Mouse (Mus musculus): Measurements from ENCODE around the gene Dennd4b. TPM values are rescaled to one million over a fixed set of nuclear protein-coding genes. Genes with fewer than 3 reads are reported as not detected.
A peak's percentile ranks its signal among the peaks of the same experiment; 100 is the strongest.
"Not testable (repeated sequence)": the region's sequence is repeated elsewhere in the genome, so short reads cannot be mapped to it uniquely, and the experiment has no call there.

Gene Dennd4b
- total and polyA plus RNA-seq, 3 experiments, result 35.7 to 45.6 (median 36.5) TPM

DNA sequence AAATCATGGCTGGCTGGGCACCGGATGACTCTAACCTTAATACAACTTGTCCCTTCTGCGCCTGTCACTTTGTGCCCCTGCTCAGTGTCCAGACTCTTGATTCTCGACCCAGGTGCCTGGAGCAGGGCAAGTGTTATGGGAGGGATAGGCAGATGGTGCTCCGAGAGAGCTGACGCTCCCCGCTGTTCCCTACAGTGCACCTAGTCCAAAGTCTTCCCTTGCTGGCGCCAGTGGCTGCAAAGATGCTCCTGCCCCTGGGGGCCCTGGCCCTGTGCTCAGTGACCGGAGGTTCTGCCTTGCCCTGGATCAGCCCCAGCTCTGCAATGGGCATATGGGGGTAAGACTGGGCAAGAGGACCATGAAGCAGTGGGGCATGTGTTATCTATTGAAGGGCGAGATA is 12.8 kb downstream of the Dennd4b start:
- Histone ChIP-seq H3K27me3 (ENCODE audit: control insufficient read depth, insufficient read depth, low read length) (no peaks in the 10 kb centered on the region), H3K4me3 (no peak overlapping the region), H3K36me3 (ENCODE audit: control insufficient read depth, insufficient read depth, low read length) (no peaks in the 10 kb centered on the region), H3K27ac (no peak overlapping the region), H3K79me2 (replicated peaks; ENCODE audit: control insufficient read depth, insufficient read depth, low read length) (no peaks in the 10 kb centered on the region), H3K4me1 (ENCODE audit: control insufficient read depth, insufficient read depth, low read length) (no peaks in the 10 kb centered on the region), H3K9ac (ENCODE audit: low read depth, low read length) (no peak overlapping the region)
- 89% methylated on average over 9 of the region's 9 CpGs for WGBS
- no peak for TF ChIP-seq POLR2A (IDR thresholded peaks at IDR 0.05; ENCODE audit: insufficient read depth, low read depth, low read length)
- no peak for TF ChIP-seq EP300 (IDR thresholded peaks at IDR 0.05; ENCODE audit: insufficient read depth, low read depth, low read length)
- TF ChIP-seq CTCF (IDR thresholded peaks at IDR 0.05), result no peak
- intact Hi-C loops (cut with DNase I), result no loop called here
- no peak for DNase-seq

DNA sequence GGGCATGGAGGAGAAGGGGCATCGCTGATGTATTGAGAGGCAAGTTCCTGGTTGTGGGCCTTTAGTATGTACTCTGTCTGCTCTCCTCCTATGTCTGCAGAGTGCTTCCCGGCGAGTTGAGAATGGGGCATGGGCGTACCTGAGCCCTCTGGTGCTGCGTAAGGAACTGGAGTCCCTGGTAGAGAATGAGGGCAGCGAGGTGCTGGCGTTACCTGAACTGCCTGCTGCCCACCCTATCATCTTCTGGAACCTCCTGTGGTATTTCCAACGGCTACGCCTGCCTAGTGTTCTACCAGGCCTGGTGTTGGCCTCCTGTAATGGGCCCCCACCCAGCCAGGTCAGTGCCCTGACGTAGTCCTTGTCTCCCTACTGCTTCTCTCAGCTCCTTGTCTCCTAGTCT is 13.2 kb downstream of the Dennd4b start:
- WGBS, result 93% methylated on average over 10 of the region's 10 CpGs

GRCm38 (mm10) chr3:90279216-90279615 is 14.2 kb downstream of the Dennd4b start:
- TF ChIP-seq CTCF (IDR thresholded peaks at IDR 0.05) (no peak), EP300 (IDR thresholded peaks at IDR 0.05; ENCODE audit: insufficient read depth, low read depth, low read length) (no peak), POLR2A (IDR thresholded peaks at IDR 0.05; ENCODE audit: insufficient read depth, low read depth, low read length) (no peak)
- H3K4me3 ChIP-seq, result no peak overlapping the region
- H3K9ac ChIP-seq (ENCODE audit: low read depth, low read length), result no peak overlapping the region
- DNase-seq, result no peak
- H3K36me3 ChIP-seq (ENCODE audit: control insufficient read depth, insufficient read depth, low read length), result no peaks in the 10 kb centered on the region
- intact Hi-C loops (cut with DNase I), result no loop called here
- H3K27me3 ChIP-seq (ENCODE audit: control insufficient read depth, insufficient read depth, low read length), result no peaks in the 10 kb centered on the region
- WGBS, result 93% methylated on average over 9 of the region's 9 CpGs
- H3K79me2 ChIP-seq (replicated peaks; ENCODE audit: control insufficient read depth, insufficient read depth, low read length), result no peaks in the 10 kb centered on the region
- no peaks in the 10 kb centered on the region for H3K4me1 ChIP-seq (ENCODE audit: control insufficient read depth, insufficient read depth, low read length)
- no peak overlapping the region for H3K27ac ChIP-seq

More for the DNA sequence above, 13.2 kb downstream of the Dennd4b start:
- H3K27ac ChIP-seq, result no peak overlapping the region
- H3K9ac ChIP-seq (ENCODE audit: low read depth, low read length), result no peak overlapping the region
- H3K36me3 ChIP-seq (ENCODE audit: control insufficient read depth, insufficient read depth, low read length), result no peaks in the 10 kb centered on the region
- no peak for TF ChIP-seq POLR2A (IDR thresholded peaks at IDR 0.05; ENCODE audit: insufficient read depth, low read depth, low read length)
- no peak for TF ChIP-seq EP300 (IDR thresholded peaks at IDR 0.05; ENCODE audit: insufficient read depth, low read depth, low read length)
- TF ChIP-seq CTCF (IDR thresholded peaks at IDR 0.05), result no peak
- no peaks in the 10 kb centered on the region for H3K4me1 ChIP-seq (ENCODE audit: control insufficient read depth, insufficient read depth, low read length)
- no peaks in the 10 kb centered on the region for H3K79me2 ChIP-seq (replicated peaks; ENCODE audit: control insufficient read depth, insufficient read depth, low read length)
- no peaks in the 10 kb centered on the region for H3K27me3 ChIP-seq (ENCODE audit: control insufficient read depth, insufficient read depth, low read length)
- DNase-seq, result no peak
- intact Hi-C loops (cut with DNase I), result no loop called here
- H3K4me3 ChIP-seq, result no peak overlapping the region

- whole genome bisulfite sequencing, result 95% methylated on average over 7 of the region's 7 CpGs
- intact Hi-C loops (cut with DNase I), result no loop called here
- H3K36me3 ChIP-seq (ENCODE audit: control insufficient read depth, insufficient read depth, low read length), result no peaks in the 10 kb centered on the region
Measured at GRCm38 (mm10) chr3:90279743-90280142, 14.8 kb downstream of the Dennd4b start.

DNA sequence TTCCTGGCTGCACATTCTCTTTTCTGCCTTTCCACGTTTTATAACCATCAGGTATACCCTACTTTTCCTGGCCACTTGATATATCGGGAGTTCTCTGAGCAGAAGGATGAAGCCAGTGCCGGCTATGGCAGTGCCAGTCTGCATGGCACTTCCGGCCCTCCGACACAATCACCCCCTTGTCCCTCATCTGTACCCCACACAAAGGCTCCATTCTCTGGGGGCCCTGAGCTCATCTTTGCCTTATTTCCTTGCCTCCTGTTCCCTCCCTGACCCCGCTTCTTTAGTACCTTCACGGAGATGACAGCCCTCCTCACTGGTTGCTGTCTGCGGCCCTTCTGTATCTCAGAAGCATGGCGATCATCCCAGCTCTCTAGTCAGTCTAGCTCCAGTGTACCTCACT is 15.7 kb downstream of the Dennd4b start:
- H3K4me3 ChIP-seq, result no peak overlapping the region
- TF ChIP-seq POLR2A (IDR thresholded peaks at IDR 0.05; ENCODE audit: insufficient read depth, low read depth, low read length), result no peak
- TF ChIP-seq EP300 (IDR thresholded peaks at IDR 0.05; ENCODE audit: insufficient read depth, low read depth, low read length), result no peak
- no peak for TF ChIP-seq CTCF (IDR thresholded peaks at IDR 0.05)
- H3K27ac ChIP-seq, result no peak overlapping the region
- H3K9ac ChIP-seq (ENCODE audit: low read depth, low read length), result no peak overlapping the region
- DNase-seq, result no peak
- H3K27me3 ChIP-seq (ENCODE audit: control insufficient read depth, insufficient read depth, low read length), result no peaks in the 10 kb centered on the region
- H3K36me3 ChIP-seq (ENCODE audit: control insufficient read depth, insufficient read depth, low read length), result no peaks in the 10 kb centered on the region
- intact Hi-C loops (cut with DNase I), result no loop called here
- no peaks in the 10 kb centered on the region for H3K79me2 ChIP-seq (replicated peaks; ENCODE audit: control insufficient read depth, insufficient read depth, low read length)
- no peaks in the 10 kb centered on the region for H3K4me1 ChIP-seq (ENCODE audit: control insufficient read depth, insufficient read depth, low read length)
- 90% methylated on average over 9 of the region's 9 CpGs for WGBS

More at GRCm38 (mm10) chr3:90279743-90280142, 14.8 kb downstream of the Dennd4b start:
- Histone ChIP-seq H3K27me3 (ENCODE audit: control insufficient read depth, insufficient read depth, low read length) (no peaks in the 10 kb centered on the region), H3K9ac (ENCODE audit: low read depth, low read length) (no peak overlapping the region), H3K79me2 (replicated peaks; ENCODE audit: control insufficient read depth, insufficient read depth, low read length) (no peaks in the 10 kb centered on the region), H3K4me3 (no peak overlapping the region), H3K27ac (no peak overlapping the region), H3K4me1 (ENCODE audit: control insufficient read depth, insufficient read depth, low read length) (no peaks in the 10 kb centered on the region)
- DNase-seq, result no peak
- TF ChIP-seq CTCF (IDR thresholded peaks at IDR 0.05) (no peak), EP300 (IDR thresholded peaks at IDR 0.05; ENCODE audit: insufficient read depth, low read depth, low read length) (no peak), POLR2A (IDR thresholded peaks at IDR 0.05; ENCODE audit: insufficient read depth, low read depth, low read length) (no peak)

- Histone ChIP-seq H3K27ac (no peak overlapping the region), H3K36me3 (ENCODE audit: control insufficient read depth, insufficient read depth, low read length) (no peaks in the 10 kb centered on the region), H3K4me1 (ENCODE audit: control insufficient read depth, insufficient read depth, low read length) (no peaks in the 10 kb centered on the region), H3K27me3 (ENCODE audit: control insufficient read depth, insufficient read depth, low read length) (no peaks in the 10 kb centered on the region), H3K9ac (ENCODE audit: low read depth, low read length) (no peak overlapping the region), H3K4me3 (no peak overlapping the region), H3K79me2 (replicated peaks; ENCODE audit: control insufficient read depth, insufficient read depth, low read length) (no peaks in the 10 kb centered on the region)
- TF ChIP-seq EP300 (IDR thresholded peaks at IDR 0.05; ENCODE audit: insufficient read depth, low read depth, low read length) (no peak), CTCF (IDR thresholded peaks at IDR 0.05) (peak; percentile 43)
- intact Hi-C loops (cut with DNase I), result no loop called here
- WGBS, result 93% methylated on average over 2 of the region's 2 CpGs
- DNase-seq, result no peak
Measured at GRCm38 (mm10) chr3:90284150-90284549, 19.2 kb downstream of the Dennd4b start.

GRCm38 (mm10) chr3:90289403-90289802 is 24.4 kb downstream of the Dennd4b start:
- H3K4me1 ChIP-seq (ENCODE audit: control insufficient read depth, insufficient read depth, low read length); H3K4me3 ChIP-seq; intact Hi-C loops (cut with DNase I); H3K79me2 ChIP-seq (replicated peaks; ENCODE audit: control insufficient read depth, insufficient read depth, low read length); H3K36me3 ChIP-seq (ENCODE audit: control insufficient read depth, insufficient read depth, low read length); H3K27ac ChIP-seq; H3K9ac ChIP-seq (ENCODE audit: low read depth, low read length); DNase-seq; H3K27me3 ChIP-seq (ENCODE audit: control insufficient read depth, insufficient read depth, low read length): not testable (repeated sequence)
- WGBS, result 55% methylated on average over 3 of the region's 3 CpGs
